7 mouse cellular contexts compared by ENCODE assay signal in genomic region chr13:70637282-70637661, GRCm38 (mm10). TPM values are rescaled to one million over a fixed set of nuclear protein-coding genes. Genes with fewer than 3 reads are reported as not detected.
DNase-seq lines count a peak whose midpoint lies in the region; ATAC-seq and TF ChIP-seq lines count a peak whose summit lies in the region.

Gene Ice1, minus strand, starts transcription at chr13:70637634.

- H3K9ac ChIP-seq in midbrain, embryonic 12.5 days (replicated peaks), result peak within 1 kb of the TSS; percentile 87

- H3K27ac ChIP-seq in cortical plate, adult 2 months (ENCODE audit: insufficient read depth, low read length), result peak within 1 kb of the TSS; percentile 81
- peak within 1 kb of the TSS; percentile 84 for H3K27ac ChIP-seq in midbrain, embryonic 12.5 days (replicated peaks)

- H3K27me3 ChIP-seq in midbrain, embryonic 12.5 days, result no peaks in the 10 kb centered on the region; the same call in 1 of the 2 replicates

- no peak for TF ChIP-seq POLR2A in cortical plate, adult 2 months (IDR thresholded peaks at IDR 0.05; ENCODE audit: extremely low read depth, insufficient read depth, low read length)

- H3K4me1 ChIP-seq in cortical plate, adult 2 months (ENCODE audit: control insufficient read depth, insufficient read depth, low read length), result peaks cover 5% of the 10 kb centered on the region
- peaks cover 16% of the 10 kb centered on the region for H3K4me1 ChIP-seq in midbrain, embryonic 12.5 days

- WGBS in midbrain, embryonic 12.5 days, result 1% methylated on average over 36 of the region's 39 CpGs

- DNase-seq in 3T3-L1 (ENCODE audit: low read depth, low spot score) (peak; percentile 44), 416B (ENCODE audit: low read depth) (peak; percentile 47)
- DNase-seq in layer of hippocampus, postnatal 25 days (ENCODE audit: extremely low spot score in 1 of 2, low spot score in 1 of 2), result peak in 1 of 2 experiments; percentile 39
- no peak for DNase-seq in thymus, postnatal 14 days

- H3K4me2 ChIP-seq in midbrain, embryonic 12.5 days (replicated peaks), result peak within 1 kb of the TSS; percentile 60

- peak within 1 kb of the TSS; percentile 41 for H3K4me3 ChIP-seq in cortical plate, adult 2 months (ENCODE audit: insufficient read depth, low read length)
- peak within 1 kb of the TSS; percentile 97 for H3K4me3 ChIP-seq in midbrain, embryonic 12.5 days

- peak; percentile 7 for ATAC-seq in granulocyte monocyte progenitor cell, adult 5-6 weeks (replicated peaks; ENCODE audit: poor library complexity, severe bottlenecking)
- ATAC-seq in midbrain, embryonic 12.5 days (ENCODE audit: low FRiP score, low read depth), result no peak

- no peaks in the 10 kb centered on the region for H3K9me3 ChIP-seq in midbrain, embryonic 12.5 days

- TF ChIP-seq CTCF in cortical plate, adult 2 months (IDR thresholded peaks at IDR 0.05; ENCODE audit: extremely low read depth, insufficient read depth, low read length), result no peak

- H3K36me3 ChIP-seq in midbrain, embryonic 12.5 days, result no peaks in the 10 kb centered on the region

RNA-seq across cellular contexts. Expression of gene Ice1, which starts in this region (rescaled TPM):
- polyA plus RNA-seq in cortical plate, adult 2 months (2012; rRNA removed), result 99.5 and 109 TPM in 2 replicates
- 33.6 and 37.3 TPM in 2 replicates for total RNA-seq in granulocyte monocyte progenitor cell, adult 5-6 weeks (2014; fragmentation: Nextera tagmentation)
- 24.9 TPM in 2 replicates for total RNA-seq in granulocyte monocyte progenitor cell, adult 5-6 weeks (2017)
- 10 to 100 TPM; 55.5 to 62.6 TPM for total RNA-seq in layer of hippocampus, postnatal 25 days (2021)
- 32.0 and 34.2 TPM in 2 replicates for polyA plus RNA-seq in midbrain, embryonic 12.5 days (2016; fragmentation: Nextera tagmentation; extraction: Ambion mirVana)
